ENCODE assay signal across 8 mouse cellular contexts in the genomic region with DNA sequence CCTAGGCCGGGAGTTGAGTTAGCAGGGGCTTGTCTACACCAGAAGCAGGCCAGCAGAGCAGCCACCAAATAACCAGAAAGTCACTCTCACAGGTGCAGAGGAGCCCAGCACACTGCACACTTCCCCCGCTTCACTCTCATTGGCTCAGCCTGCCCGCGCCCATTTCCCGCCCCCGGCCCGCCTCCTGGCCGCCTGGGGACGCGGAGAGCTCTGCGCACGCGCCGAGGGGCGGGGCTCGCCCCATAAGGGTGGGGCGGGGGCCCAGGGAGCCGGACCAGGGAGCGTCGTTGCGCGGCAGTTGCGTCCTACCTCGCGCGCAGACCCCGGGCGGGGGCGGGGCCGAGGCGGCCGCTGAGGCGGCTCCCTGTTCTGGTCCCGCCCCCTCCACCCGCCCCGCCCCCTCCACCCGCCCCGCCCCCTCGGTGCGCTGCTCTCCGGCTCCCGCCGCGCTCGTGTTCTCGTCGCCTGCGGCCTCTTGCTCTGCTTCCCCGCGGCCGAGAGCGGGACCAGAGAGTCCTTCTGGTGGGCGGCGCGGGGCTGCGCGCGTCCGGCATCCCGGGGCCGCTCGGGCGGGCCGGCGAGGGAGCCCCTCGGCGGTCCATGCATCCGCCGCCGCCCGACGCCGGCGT. TPM values are rescaled to one million over a fixed set of nuclear protein-coding genes. Genes with fewer than 3 reads are reported as not detected.
DNase-seq lines count a peak whose midpoint lies in the region; ATAC-seq and TF ChIP-seq lines count a peak whose summit lies in the region.

TSS of gene Ppp4r4 (plus strand) at position 264 of the 629 bp plus-strand sequence.

- H3K4me1 ChIP-seq in embryonic facial prominence, embryonic 14.5 days (ENCODE audit: control insufficient read depth, insufficient read depth, low read length): no peaks in the 10 kb centered on the region
- no peaks in the 10 kb centered on the region for H3K4me1 ChIP-seq in heart, adult 2 months (ENCODE audit: control insufficient read depth, insufficient read depth, low read length)
- no peaks in the 10 kb centered on the region for H3K4me1 ChIP-seq in kidney, adult 2 months (ENCODE audit: control insufficient read depth, insufficient read depth, low read length)
- H3K4me1 ChIP-seq in limb, embryonic 11.5 days (ENCODE audit: control insufficient read depth, insufficient read depth, low read length): peaks cover 5% of the 10 kb centered on the region; the same call in 1 of the 2 replicates
- peaks cover 6% of the 10 kb centered on the region for H3K4me1 ChIP-seq in midbrain, embryonic 14.5 days (ENCODE audit: control insufficient read depth, insufficient read depth, low read length)

- TF ChIP-seq EP300 in heart, adult 2 months (IDR thresholded peaks at IDR 0.05; ENCODE audit: insufficient read depth, low read depth, low read length): no peak

- peak within 1 kb of the TSS; percentile 91 for H3K4me2 ChIP-seq in embryonic facial prominence, embryonic 14.5 days (ENCODE audit: low read depth, low read length)
- H3K4me2 ChIP-seq in limb, embryonic 11.5 days (ENCODE audit: low read depth, severe bottlenecking): peak within 1 kb of the TSS; percentile 88
- peak within 1 kb of the TSS; percentile 92 for H3K4me2 ChIP-seq in midbrain, embryonic 14.5 days (ENCODE audit: low read length)

- H3K27me3 ChIP-seq in embryonic facial prominence, embryonic 14.5 days (replicated peaks; ENCODE audit: control insufficient read depth, insufficient read depth, low read length): peaks cover 8% of the 10 kb centered on the region
- H3K27me3 ChIP-seq in heart, adult 2 months (ENCODE audit: control insufficient read depth, insufficient read depth, low read length): no peaks in the 10 kb centered on the region
- no peaks in the 10 kb centered on the region for H3K27me3 ChIP-seq in kidney, adult 2 months (replicated peaks; ENCODE audit: control insufficient read depth, insufficient read depth, low read length)
- no peaks in the 10 kb centered on the region; the same call in 1 of the 2 replicates for H3K27me3 ChIP-seq in limb, embryonic 11.5 days (ENCODE audit: control insufficient read depth, insufficient read depth, low read length)
- no peaks in the 10 kb centered on the region for H3K27me3 ChIP-seq in midbrain, embryonic 14.5 days (ENCODE audit: control insufficient read depth, insufficient read depth, low read length)

- no peaks in the 10 kb centered on the region for H3K9me3 ChIP-seq in embryonic facial prominence, embryonic 14.5 days (ENCODE audit: control insufficient read depth, low read length)
- no peaks in the 10 kb centered on the region for H3K9me3 ChIP-seq in limb, embryonic 11.5 days (ENCODE audit: control insufficient read depth, low read length)
- no peaks in the 10 kb centered on the region for H3K9me3 ChIP-seq in midbrain, embryonic 14.5 days (ENCODE audit: control insufficient read depth, low read length)

- TF ChIP-seq CTCF in heart, adult 2 months (IDR thresholded peaks at IDR 0.05): no peak
- no peak for TF ChIP-seq CTCF in kidney, adult 2 months (conservative IDR thresholded peaks at IDR 0.05; ENCODE audit: insufficient read depth, insufficient read length, low read depth, low read length)

- ATAC-seq in embryonic facial prominence, embryonic 14.5 days (ENCODE audit: low read depth): peak; percentile 98
- ATAC-seq in limb, embryonic 11.5 days (ENCODE audit: insufficient number of reproducible peaks, low FRiP score, low TSS enrichment, low read depth): peak; percentile 98
- ATAC-seq in midbrain, embryonic 14.5 days (ENCODE audit: low FRiP score, low TSS enrichment): peak; percentile 97

- H3K9ac ChIP-seq in embryonic facial prominence, embryonic 14.5 days (ENCODE audit: low read depth, low read length): peak within 1 kb of the TSS; percentile 79
- peak within 1 kb of the TSS; percentile 21 for H3K9ac ChIP-seq in heart, adult 2 months (ENCODE audit: low read depth, low read length)
- H3K9ac ChIP-seq in limb, embryonic 11.5 days (ENCODE audit: low read length): peak within 1 kb of the TSS; percentile 70
- peak within 1 kb of the TSS; percentile 80 for H3K9ac ChIP-seq in midbrain, embryonic 14.5 days (replicated peaks; ENCODE audit: low read length)

- no peak within 1 kb of the TSS for H3K27ac ChIP-seq in embryonic facial prominence, embryonic 14.5 days (replicated peaks; ENCODE audit: low read depth, low read length)
- peak within 1 kb of the TSS; percentile 5; the same call in 1 of the 2 replicates for H3K27ac ChIP-seq in heart, adult 2 months
- H3K27ac ChIP-seq in kidney, adult 2 months (ENCODE audit: insufficient read depth, low read depth, low read length): no peak within 1 kb of the TSS
- H3K27ac ChIP-seq in limb, embryonic 11.5 days (replicated peaks; ENCODE audit: low read depth, low read length): no peak within 1 kb of the TSS
- peak within 1 kb of the TSS; percentile 67 for H3K27ac ChIP-seq in midbrain, embryonic 14.5 days (replicated peaks; ENCODE audit: low read depth, low read length)

- intact Hi-C loops in heart, adult 2 months (cut with DNase I): loop anchor here (5.0 kb wide), 2 partner anchors 40 to 100 kb away; partner anchors contain the start of gene Ifi27

- no peaks in the 10 kb centered on the region for H3K36me3 ChIP-seq in embryonic facial prominence, embryonic 14.5 days (ENCODE audit: control insufficient read depth, insufficient read depth, low read length)
- H3K36me3 ChIP-seq in heart, adult 2 months (ENCODE audit: control insufficient read depth, insufficient read depth, low read length): no peaks in the 10 kb centered on the region
- no peaks in the 10 kb centered on the region for H3K36me3 ChIP-seq in kidney, adult 2 months (ENCODE audit: control insufficient read depth, insufficient read depth, low read length)
- no peaks in the 10 kb centered on the region for H3K36me3 ChIP-seq in limb, embryonic 11.5 days (ENCODE audit: control insufficient read depth, insufficient read depth, low read length)
- no peaks in the 10 kb centered on the region for H3K36me3 ChIP-seq in midbrain, embryonic 14.5 days (ENCODE audit: control insufficient read depth, insufficient read depth, low read length)

- peak; percentile 86 to 90 for DNase-seq in adrenal gland, postnatal 4 days (ENCODE audit: low spot score in 2 of 2)
- peak; percentile 96 for DNase-seq in embryonic facial prominence, embryonic 14.5 days (ENCODE audit: low spot score)
- peak; percentile 95 to 96 for DNase-seq in heart, adult 2 months
- DNase-seq in kidney, adult 2 months: peak; percentile 96
- peak; percentile 94 for DNase-seq in limb, embryonic 11.5 days (ENCODE audit: low spot score)
- peak; percentile 98 for DNase-seq in midbrain, embryonic 14.5 days
- peak; percentile 67 for DNase-seq in spleen, adult 12 weeks (ENCODE audit: low spot score)
- DNase-seq in adipocyte (ENCODE audit: low spot score): no peak

- no peaks in the 10 kb centered on the region for H3K79me2 ChIP-seq in heart, adult 2 months (replicated peaks; ENCODE audit: control insufficient read depth, insufficient read depth, low read length)

- H3K4me3 ChIP-seq in embryonic facial prominence, embryonic 14.5 days (ENCODE audit: low read depth, low read length): peak within 1 kb of the TSS; percentile 77
- peak within 1 kb of the TSS; percentile 64 for H3K4me3 ChIP-seq in heart, adult 2 months
- H3K4me3 ChIP-seq in kidney, adult 2 months (ENCODE audit: insufficient read depth, low read depth, low read length): peak within 1 kb of the TSS; percentile 81
- peak within 1 kb of the TSS; percentile 54 for H3K4me3 ChIP-seq in limb, embryonic 11.5 days (ENCODE audit: low read depth, low read length)
- H3K4me3 ChIP-seq in midbrain, embryonic 14.5 days (replicated peaks; ENCODE audit: low read depth, low read length): peak within 1 kb of the TSS; percentile 73

- TF ChIP-seq POLR2A in heart, adult 2 months (IDR thresholded peaks at IDR 0.05; ENCODE audit: insufficient read depth, low read depth, low read length): no peak
- TF ChIP-seq POLR2A in kidney, adult 2 months (IDR thresholded peaks at IDR 0.05; ENCODE audit: low read depth, low read length): no peak

- under 1% methylated on average over 19 of the region's 74 CpGs for WGBS in embryonic facial prominence, embryonic 14.5 days
- WGBS in heart, adult 2 months: 1% methylated on average over 60 of the region's 74 CpGs
- under 1% methylated on average over 71 of the region's 74 CpGs for WGBS in kidney, adult 2 months
- under 1% methylated on average over 49 of the region's 74 CpGs for WGBS in limb, embryonic 11.5 days
- under 1% methylated on average over 72 of the region's 74 CpGs for WGBS in midbrain, embryonic 14.5 days

RNA-seq across cellular contexts. Expression of gene Ppp4r4, which starts in this region (rescaled TPM):
- 1 to 10 TPM; 3.3 to 3.7 TPM for total RNA-seq in adrenal gland, postnatal 4 days (2021)
- polyA plus RNA-seq in embryonic facial prominence, embryonic 14.5 days (2014; fragmentation: Nextera tagmentation; extraction: Ambion mirVana): 1.2 and 1.5 TPM in 2 replicates
- under 1 TPM; 0.16 to 0.37 TPM for total RNA-seq in heart, adult 2 months (2021)
- 0.06 and 0.29 TPM in 2 replicates for polyA plus RNA-seq in heart, adult 2 months (2012; rRNA removed)
- polyA plus RNA-seq in kidney, adult 2 months (2012; rRNA removed): 0.99 and 1.0 TPM in 2 replicates
- 2.1 and 2.2 TPM in 2 replicates for polyA plus RNA-seq in limb, embryonic 11.5 days (2014; fragmentation: Nextera tagmentation; extraction: Ambion mirVana)
- polyA plus RNA-seq in midbrain, embryonic 14.5 days (2014; fragmentation: Nextera tagmentation; extraction: Ambion mirVana): 3.3 and 3.9 TPM in 2 replicates

Comparison
In these comparisons a context has a peak if more than half of its experiments do, and no peak if none do; other contexts are left out.
1. Peak in DNase-seq, H3K4me3 ChIP-seq, H3K27ac ChIP-seq and H3K9ac ChIP-seq in heart, adult 2 months; RNA of the gene not detected or under 1 TPM.
2. H3K9ac ChIP-seq: peak in every context shown above with its lines; median percentile 80 in midbrain, embryonic 14.5 days; 79 in embryonic facial prominence, embryonic 14.5 days; 70 in limb, embryonic 11.5 days; 21 in heart, adult 2 months.